Comparison of ENCODE assay signal across 28 mouse cellular contexts in the genomic region with DNA sequence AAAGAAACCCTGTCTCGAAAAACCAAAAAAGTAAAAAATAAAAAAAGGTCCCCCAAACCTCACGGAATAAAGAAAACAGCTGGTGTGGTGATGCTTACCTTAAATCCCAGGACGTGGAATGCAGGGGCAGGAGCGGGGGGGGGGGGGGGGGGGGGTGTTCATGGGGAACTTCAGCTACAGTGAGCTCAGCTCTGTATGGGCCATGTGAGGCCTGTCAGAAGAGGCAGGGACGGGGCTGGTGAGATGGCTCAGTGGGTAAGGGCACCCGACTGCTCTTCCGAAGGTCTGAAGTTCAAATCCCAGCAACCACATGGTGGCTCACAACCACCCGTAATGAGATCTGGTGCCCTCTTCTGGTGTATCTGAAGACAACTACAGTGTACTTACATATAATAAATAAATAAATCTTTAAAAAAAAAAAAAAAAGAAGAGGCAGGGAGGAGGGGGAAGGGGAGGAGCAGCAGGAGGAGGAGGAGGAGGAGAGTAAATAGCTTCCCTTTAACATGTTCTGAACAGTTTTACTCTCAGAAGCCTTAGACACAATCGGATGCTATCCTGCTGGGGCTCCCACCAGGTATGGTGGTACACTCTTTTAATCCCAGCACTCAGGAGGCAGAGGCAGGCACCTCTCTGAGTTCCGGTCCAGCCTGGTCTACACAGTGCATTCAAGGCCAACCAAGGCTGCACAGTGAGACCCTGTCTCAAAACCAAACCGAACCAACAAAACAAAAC. TPM values are rescaled to one million over a fixed set of nuclear protein-coding genes. Genes with fewer than 3 reads are reported as not detected.
DNase-seq lines count a peak whose midpoint lies in the region; ATAC-seq lines count a peak whose summit lies in the region.
"Had no signal": no experiment of that assay in that cellular context is flagged by ENCODE, and none has a peak within 500 bp of the region (broad histone marks: within the 10 kb centered on the region; RNA-seq: fewer than 3 reads in every experiment).

No protein-coding gene starts in this region.

- WGBS in kidney, embryonic 14.5 days, result 88% methylated on average over 9 of the region's 11 CpGs
- 82% methylated on average over 9 of the region's 11 CpGs for WGBS in midbrain, embryonic 11.5 days
- 86% methylated on average over 11 of the region's 11 CpGs for WGBS in midbrain, embryonic 13.5 days
- 83% methylated on average over 10 of the region's 11 CpGs for WGBS in hindbrain, embryonic 13.5 days

- DNase-seq in kidney, postnatal 10 days, result no peak
- DNase-seq in midbrain, embryonic 11.5 days (ENCODE audit: low spot score, missing footprints), result peak; percentile 54
- DNase-seq in ES-E14 (ENCODE audit: low read depth, low spot score) (no peak), ZHBTc4 (ENCODE audit: low read depth, low spot score) (peak; percentile 41)
- DNase-seq in urinary bladder, adult 2 months (ENCODE audit: low spot score), result no peak
- DNase-seq: adrenal gland, adult 2 months; adrenal gland, postnatal 10 days; adrenal gland, postnatal 25 days; B cell, adult 2 months; cerebellum, adult 11 months; cerebellum, adult 18-20 months; cerebellum, adult 8-10 months; cerebellum, adult 9-11 months; cerebellum, postnatal 14 days; cerebellum, postnatal 36 days; embryo, embryonic 11 days had no signal

- H3K27ac ChIP-seq in kidney, embryonic 14.5 days (ENCODE audit: low read depth, low read length), result no peak overlapping the region
- no peak overlapping the region for H3K27ac ChIP-seq in midbrain, embryonic 11.5 days (ENCODE audit: low read depth, low read length)
- H3K27ac ChIP-seq in midbrain, embryonic 13.5 days, result no peak overlapping the region
- H3K27ac ChIP-seq in ES-E14 (ENCODE audit: insufficient read depth, low read depth, low read length, poor library complexity, severe bottlenecking), result peak overlapping the region; percentile 14; the same call in 1 of the 2 replicates
- H3K27ac ChIP-seq in hindbrain, embryonic 13.5 days, result no peak overlapping the region
- H3K27ac ChIP-seq: embryonic facial prominence, embryonic 13.5 days; embryonic facial prominence, embryonic 15.5 days; forebrain, embryonic 10.5 days; forebrain, embryonic 12.5 days had no signal

- in situ Hi-C loops in ES-E14 (cut with MboI; ENCODE audit: low sequenced_read_pairs in 2 of 2, unreplicated experiment in 2 of 2), result loop anchor here in 1 of 2 experiments (25.0 kb wide), 1 partner anchor 393 kb away; a partner anchor contains a TSS

- H3K9ac ChIP-seq in kidney, embryonic 14.5 days (ENCODE audit: low read depth, low read length), result no peak overlapping the region
- H3K9ac ChIP-seq in midbrain, embryonic 11.5 days (ENCODE audit: low read length), result no peak overlapping the region
- H3K9ac ChIP-seq in midbrain, embryonic 13.5 days (replicated peaks), result no peak overlapping the region
- no peak overlapping the region for H3K9ac ChIP-seq in ES-E14 (ENCODE audit: insufficient read depth, low read depth, low read length, poor library complexity, severe bottlenecking)
- H3K9ac ChIP-seq in hindbrain, embryonic 13.5 days, result no peak overlapping the region
- H3K9ac ChIP-seq: embryonic facial prominence, embryonic 13.5 days; embryonic facial prominence, embryonic 15.5 days; forebrain, embryonic 12.5 days had no signal

- H3K4me1 ChIP-seq in kidney, embryonic 14.5 days (ENCODE audit: control insufficient read depth, insufficient read depth, low read length), result no peaks in the 10 kb centered on the region
- H3K4me1 ChIP-seq in midbrain, embryonic 11.5 days (ENCODE audit: control insufficient read depth, insufficient read depth, low read length), result no peaks in the 10 kb centered on the region
- no peaks in the 10 kb centered on the region; the same call in 1 of the 2 replicates for H3K4me1 ChIP-seq in midbrain, embryonic 13.5 days (replicated peaks)
- peaks cover 7 to 13% of the 10 kb centered on the region in 2 experiments; a peak in 3 of 4 replicates for H3K4me1 ChIP-seq in ES-E14 (ENCODE audit: control insufficient read depth in 2 of 2, insufficient read depth in 2 of 2, low read length in 2 of 2, poor library complexity in 1 of 2)
- no peaks in the 10 kb centered on the region; the same call in 1 of the 2 replicates for H3K4me1 ChIP-seq in hindbrain, embryonic 13.5 days (replicated peaks)
- H3K4me1 ChIP-seq: embryonic facial prominence, embryonic 13.5 days; embryonic facial prominence, embryonic 15.5 days; forebrain, embryonic 12.5 days had no signal

- 0 out of 2 replicates have a peak, but pooled peaks have one; percentile 16 for ATAC-seq in kidney, embryonic 14.5 days (ENCODE audit: low FRiP score, low TSS enrichment)
- ATAC-seq in midbrain, embryonic 11.5 days (ENCODE audit: low FRiP score), result no peak
- no peak for ATAC-seq in midbrain, embryonic 13.5 days
- no peak for ATAC-seq in hindbrain, embryonic 13.5 days (ENCODE audit: low FRiP score)
- ATAC-seq: CD4-positive, CD25-positive, alpha-beta regulatory T cell, adult 4 months; forebrain, embryonic 14.5 days; forebrain, embryonic 16.5 days had no signal

- H3K4me3 ChIP-seq in kidney, embryonic 14.5 days (ENCODE audit: low read length), result no peak overlapping the region
- H3K4me3 ChIP-seq in midbrain, embryonic 11.5 days (ENCODE audit: low read depth, low read length), result no peak overlapping the region
- H3K4me3 ChIP-seq in midbrain, embryonic 13.5 days (replicated peaks), result no peak overlapping the region
- H3K4me3 ChIP-seq in ES-E14 (ENCODE audit: insufficient read depth in 1 of 2, low read depth in 1 of 2, low read length in 2 of 2, poor library complexity in 1 of 2, severe bottlenecking in 1 of 2), result no peak overlapping the region
- H3K4me3 ChIP-seq in hindbrain, embryonic 13.5 days, result no peak overlapping the region
- H3K4me3 ChIP-seq: embryonic facial prominence, embryonic 13.5 days; embryonic facial prominence, embryonic 15.5 days; erythroblast, embryonic 14.5 days; forebrain, embryonic 10.5 days; forebrain, embryonic 12.5 days had no signal

- no peak overlapping the region for H3K4me2 ChIP-seq in kidney, embryonic 14.5 days (replicated peaks; ENCODE audit: low read depth, low read length)
- no peak overlapping the region for H3K4me2 ChIP-seq in midbrain, embryonic 11.5 days
- no peak overlapping the region for H3K4me2 ChIP-seq in midbrain, embryonic 13.5 days (replicated peaks)
- no peak overlapping the region for H3K4me2 ChIP-seq in hindbrain, embryonic 13.5 days
- H3K4me2 ChIP-seq: embryonic facial prominence, embryonic 13.5 days; embryonic facial prominence, embryonic 15.5 days; forebrain, embryonic 12.5 days had no signal

- H3K36me3 ChIP-seq in kidney, embryonic 14.5 days (ENCODE audit: control insufficient read depth, insufficient read depth, low read length), result no peaks in the 10 kb centered on the region
- H3K36me3 ChIP-seq in midbrain, embryonic 11.5 days (ENCODE audit: control insufficient read depth, insufficient read depth, low read length), result no peaks in the 10 kb centered on the region
- H3K36me3 ChIP-seq in midbrain, embryonic 13.5 days, result no peaks in the 10 kb centered on the region
- peaks cover 9% of the 10 kb centered on the region for H3K36me3 ChIP-seq in ES-E14 (ENCODE audit: control insufficient read depth, insufficient read depth, low read length, poor library complexity, severe bottlenecking)
- H3K36me3 ChIP-seq in hindbrain, embryonic 13.5 days, result peaks cover 4% of the 10 kb centered on the region; the same call in 1 of the 2 replicates
- H3K36me3 ChIP-seq: embryonic facial prominence, embryonic 13.5 days; embryonic facial prominence, embryonic 15.5 days had no signal

- no peaks in the 10 kb centered on the region for H3K27me3 ChIP-seq in kidney, embryonic 14.5 days (ENCODE audit: control insufficient read depth, insufficient read depth, low read length)
- no peaks in the 10 kb centered on the region for H3K27me3 ChIP-seq in midbrain, embryonic 11.5 days (ENCODE audit: control insufficient read depth, insufficient read depth, low read length)
- H3K27me3 ChIP-seq in midbrain, embryonic 13.5 days, result no peaks in the 10 kb centered on the region
- H3K27me3 ChIP-seq in hindbrain, embryonic 13.5 days, result no peaks in the 10 kb centered on the region
- H3K27me3 ChIP-seq: embryonic facial prominence, embryonic 13.5 days; embryonic facial prominence, embryonic 15.5 days; forebrain, embryonic 12.5 days had no signal

- no peaks in the 10 kb centered on the region for H3K9me3 ChIP-seq in kidney, embryonic 14.5 days (ENCODE audit: control insufficient read depth, low read length)
- no peaks in the 10 kb centered on the region for H3K9me3 ChIP-seq in midbrain, embryonic 11.5 days (ENCODE audit: control insufficient read depth, low read length)
- H3K9me3 ChIP-seq in midbrain, embryonic 13.5 days, result no peaks in the 10 kb centered on the region
- no peaks in the 10 kb centered on the region for H3K9me3 ChIP-seq in ES-E14 (ENCODE audit: control insufficient read depth, insufficient read depth, low read depth, low read length)
- no peaks in the 10 kb centered on the region for H3K9me3 ChIP-seq in hindbrain, embryonic 13.5 days
- H3K9me3 ChIP-seq: embryonic facial prominence, embryonic 13.5 days; embryonic facial prominence, embryonic 15.5 days; forebrain, embryonic 10.5 days; forebrain, embryonic 12.5 days had no signal

RNA-seq across cellular contexts. Expression of a gene that starts 10.3 kb away (rescaled TPM):
- 6.8 and 9.0 TPM in 2 replicates for polyA plus RNA-seq in kidney, embryonic 14.5 days (2014; fragmentation: Nextera tagmentation; extraction: Ambion mirVana)
- 11.1 and 11.8 TPM in 2 replicates for polyA plus RNA-seq in midbrain, embryonic 11.5 days (2014; fragmentation: Nextera tagmentation; extraction: Ambion mirVana)
- polyA plus RNA-seq in midbrain, embryonic 13.5 days (2015; fragmentation: Nextera tagmentation; extraction: Ambion mirVana), result 12.1 and 12.2 TPM in 2 replicates
- total RNA-seq in ES-E14 (2012; rRNA removed), result 14.9 and 23.5 TPM in 2 replicates
- polyA plus RNA-seq in urinary bladder, adult 2 months (2012; rRNA removed), result 1.1 and 1.2 TPM in 2 replicates
- 12.5 and 13.4 TPM in 2 replicates for polyA plus RNA-seq in hindbrain, embryonic 13.5 days (2015; fragmentation: Nextera tagmentation; extraction: Ambion mirVana)
- total RNA-seq: common myeloid progenitor, adult 5-6 weeks had no signal
- polyA plus RNA-seq: erythroblast, embryonic 14.5 days had no signal

RNA-seq across cellular contexts. Expression of a gene that starts 19.6 kb away (rescaled TPM):
- 4.2 and 6.0 TPM in 2 replicates for polyA plus RNA-seq in kidney, embryonic 14.5 days (2014; fragmentation: Nextera tagmentation; extraction: Ambion mirVana)
- 1.4 and 1.8 TPM in 2 replicates for polyA plus RNA-seq in midbrain, embryonic 11.5 days (2014; fragmentation: Nextera tagmentation; extraction: Ambion mirVana)
- polyA plus RNA-seq in midbrain, embryonic 13.5 days (2015; fragmentation: Nextera tagmentation; extraction: Ambion mirVana), result 3.9 and 4.3 TPM in 2 replicates
- 5.4 and 8.0 TPM in 2 replicates for total RNA-seq in ES-E14 (2012; rRNA removed)
- polyA plus RNA-seq in urinary bladder, adult 2 months (2012; rRNA removed), result 8.5 and 10.1 TPM in 2 replicates
- 4.0 and 4.6 TPM in 2 replicates for polyA plus RNA-seq in hindbrain, embryonic 13.5 days (2015; fragmentation: Nextera tagmentation; extraction: Ambion mirVana)

RNA-seq across cellular contexts. Expression of a gene that starts 58.5 kb away (rescaled TPM):
- 82.2 and 93.7 TPM in 2 replicates for polyA plus RNA-seq in kidney, embryonic 14.5 days (2014; fragmentation: Nextera tagmentation; extraction: Ambion mirVana)
- polyA plus RNA-seq in midbrain, embryonic 11.5 days (2014; fragmentation: Nextera tagmentation; extraction: Ambion mirVana), result 77.4 and 83.2 TPM in 2 replicates
- 64.7 and 67.4 TPM in 2 replicates for polyA plus RNA-seq in midbrain, embryonic 13.5 days (2015; fragmentation: Nextera tagmentation; extraction: Ambion mirVana)
- total RNA-seq in ES-E14 (2012; rRNA removed), result 77.6 and 86.5 TPM in 2 replicates
- polyA plus RNA-seq in urinary bladder, adult 2 months (2012; rRNA removed), result 49.9 and 61.5 TPM in 2 replicates
- 67.3 and 67.4 TPM in 2 replicates for polyA plus RNA-seq in hindbrain, embryonic 13.5 days (2015; fragmentation: Nextera tagmentation; extraction: Ambion mirVana)

RNA-seq across cellular contexts. Expression of a gene that starts 58.6 kb away (rescaled TPM):
- polyA plus RNA-seq in kidney, embryonic 14.5 days (2014; fragmentation: Nextera tagmentation; extraction: Ambion mirVana), result 2.8 and 3.6 TPM in 2 replicates
- 4.1 and 4.2 TPM in 2 replicates for polyA plus RNA-seq in midbrain, embryonic 11.5 days (2014; fragmentation: Nextera tagmentation; extraction: Ambion mirVana)
- polyA plus RNA-seq in midbrain, embryonic 13.5 days (2015; fragmentation: Nextera tagmentation; extraction: Ambion mirVana), result 6.2 and 6.8 TPM in 2 replicates
- total RNA-seq in ES-E14 (2012; rRNA removed), result 11.2 and 12.6 TPM in 2 replicates
- polyA plus RNA-seq in urinary bladder, adult 2 months (2012; rRNA removed), result 5.3 and 5.4 TPM in 2 replicates
- polyA plus RNA-seq in hindbrain, embryonic 13.5 days (2015; fragmentation: Nextera tagmentation; extraction: Ambion mirVana), result 6.4 and 7.3 TPM in 2 replicates

Comparison
In these comparisons a context has a peak if more than half of its experiments do, and no peak if none do; other contexts are left out.
1. DNase-seq: peak in midbrain, embryonic 11.5 days (single experiment) and ZHBTc4 (single experiment); none in kidney, postnatal 10 days (single experiment), ES-E14 (single experiment) and urinary bladder, adult 2 months (single experiment).